Mouse (Mus musculus): ENCODE measurements around the gene Tmem121.

Tmem121 gene

GRCm38 (mm10) chr12:113149341-113149740 is 36.4 kb upstream of the Tmem121 start:
- DNase-seq (ENCODE audit: low spot score) = no peak

DNA sequence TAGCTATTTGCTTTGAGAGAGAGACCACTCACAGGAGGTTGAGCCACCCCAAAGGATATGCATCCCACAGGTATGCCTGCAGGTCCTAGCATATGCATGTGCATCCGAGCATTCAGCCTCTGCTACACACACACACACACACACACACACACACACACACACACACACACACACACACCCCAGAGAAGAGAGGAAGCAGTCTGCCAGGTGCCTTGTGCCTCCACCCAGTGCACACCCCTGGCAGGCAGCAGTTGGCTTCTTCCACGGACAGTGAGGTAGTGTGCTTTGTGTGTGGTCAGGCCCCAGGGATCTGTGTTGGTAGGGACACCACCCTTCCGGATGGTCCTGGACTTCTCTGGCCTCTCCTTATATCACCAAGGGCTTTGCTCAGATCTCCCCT is 35.8 kb upstream of the Tmem121 start:
- no peak for DNase-seq (ENCODE audit: low spot score)

DNA sequence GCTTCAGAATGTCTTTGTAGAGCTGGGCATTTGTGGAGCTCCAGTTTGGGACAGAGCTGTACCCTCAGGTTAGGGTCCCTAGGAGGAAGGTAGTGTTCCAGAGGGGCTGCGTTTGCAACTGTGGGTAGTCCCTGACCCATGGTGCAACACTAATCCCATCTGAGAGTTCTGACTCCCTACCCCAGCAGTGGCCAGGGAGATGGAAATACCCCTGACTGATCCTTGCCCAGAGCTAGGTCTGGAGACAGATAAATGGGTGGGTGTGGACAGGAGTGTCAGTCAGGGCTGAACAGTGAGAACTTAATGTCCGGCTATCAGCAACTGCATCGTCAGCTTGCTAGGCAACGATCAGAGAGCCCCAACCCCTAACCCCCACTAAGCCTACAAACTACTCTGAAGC is 35.1 kb upstream of the Tmem121 start:
- no peak for DNase-seq (ENCODE audit: low spot score)

DNA sequence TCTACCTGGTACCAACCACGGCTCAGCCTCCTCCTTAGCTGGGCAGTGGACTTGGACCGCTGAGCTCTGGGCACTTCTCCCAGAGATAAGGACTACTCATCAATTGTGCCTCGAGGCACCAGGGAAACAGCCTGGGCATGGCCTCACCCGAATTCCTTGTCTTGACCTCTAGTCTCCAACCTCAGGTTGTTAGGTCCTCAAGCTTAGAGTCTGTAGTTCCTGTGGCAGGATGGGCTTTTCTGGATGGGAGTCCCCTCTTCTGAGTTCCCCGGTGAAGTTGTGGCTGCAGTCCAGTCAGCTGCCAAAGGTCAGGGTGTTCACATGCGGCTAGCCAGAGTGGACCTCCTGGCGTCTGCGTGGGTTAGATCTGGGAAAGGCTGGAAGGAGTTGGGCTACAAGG is 34.7 kb upstream of the Tmem121 start:
- no peak for DNase-seq (ENCODE audit: low spot score)

- DNase-seq (ENCODE audit: low spot score) = no peak
Observed at GRCm38 (mm10) chr12:113151661-113152271, 34.0 kb upstream of the Tmem121 start.

DNA sequence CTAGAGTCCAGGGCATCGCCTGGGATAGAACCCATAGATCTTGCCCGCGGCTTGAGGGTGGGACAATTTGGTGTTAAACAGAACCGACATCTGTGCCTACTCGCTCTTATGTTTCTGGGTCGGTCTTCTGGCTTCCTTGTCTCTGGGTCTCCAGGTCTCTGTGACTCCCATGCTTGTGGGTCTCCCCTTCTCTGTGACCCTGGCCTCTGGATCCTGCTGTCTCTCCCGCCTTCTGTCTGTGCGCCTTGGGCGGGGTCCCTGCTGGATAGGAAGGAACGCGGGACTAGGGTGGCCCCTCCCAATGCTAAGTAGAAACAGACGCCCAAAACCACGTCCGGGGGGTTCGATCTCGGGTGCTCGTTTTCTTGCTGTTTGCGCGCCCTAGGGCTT is 33.5 kb upstream of the Tmem121 start:
- DNase-seq (ENCODE audit: low spot score) = no peak

- no peak for DNase-seq (ENCODE audit: low spot score)
Observed at GRCm38 (mm10) chr12:113152991-113153525, 32.7 kb upstream of the Tmem121 start.

- DNase-seq (ENCODE audit: low spot score) = no peak
Observed at GRCm38 (mm10) chr12:113153971-113154370, 31.8 kb upstream of the Tmem121 start.

- DNase-seq (ENCODE audit: low spot score) = no peak
Observed at GRCm38 (mm10) chr12:113154747-113155075, 31.0 kb upstream of the Tmem121 start.

DNA sequence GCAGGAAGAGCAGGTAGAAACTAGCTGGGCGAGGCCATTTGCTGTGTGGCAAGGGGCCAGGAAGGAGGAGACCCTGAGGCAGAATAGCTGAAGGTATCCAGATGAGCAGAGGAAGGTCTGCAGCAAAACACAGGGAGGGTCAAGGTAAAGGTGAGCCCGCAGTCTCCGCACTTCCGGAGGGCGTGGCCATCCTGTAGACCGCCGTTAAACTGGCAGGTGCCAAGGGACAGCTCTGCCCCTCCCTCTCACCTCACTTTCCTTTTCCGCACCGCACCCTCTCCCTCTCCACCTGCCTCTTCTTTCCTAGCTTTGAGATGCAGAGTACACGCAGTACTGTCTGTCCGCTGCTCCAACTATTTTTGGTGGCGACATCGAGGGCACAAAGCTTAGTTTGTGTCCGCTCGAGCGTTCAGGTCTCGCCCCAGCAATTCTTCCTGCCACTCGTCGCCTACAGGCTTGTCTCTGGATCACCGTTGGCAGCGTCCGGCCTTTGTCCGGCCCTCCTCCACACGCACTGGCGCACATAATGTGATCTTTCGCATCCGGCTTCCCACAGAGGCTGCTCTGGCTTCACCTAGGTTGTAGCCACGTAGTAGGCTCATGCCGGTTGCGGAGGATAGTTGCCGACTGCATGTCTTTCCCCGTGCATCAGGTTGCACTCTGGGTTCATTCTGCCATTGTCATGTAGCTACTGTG is 30.5 kb upstream of the Tmem121 start:
- DNase-seq (ENCODE audit: low spot score) = no peak

DNA sequence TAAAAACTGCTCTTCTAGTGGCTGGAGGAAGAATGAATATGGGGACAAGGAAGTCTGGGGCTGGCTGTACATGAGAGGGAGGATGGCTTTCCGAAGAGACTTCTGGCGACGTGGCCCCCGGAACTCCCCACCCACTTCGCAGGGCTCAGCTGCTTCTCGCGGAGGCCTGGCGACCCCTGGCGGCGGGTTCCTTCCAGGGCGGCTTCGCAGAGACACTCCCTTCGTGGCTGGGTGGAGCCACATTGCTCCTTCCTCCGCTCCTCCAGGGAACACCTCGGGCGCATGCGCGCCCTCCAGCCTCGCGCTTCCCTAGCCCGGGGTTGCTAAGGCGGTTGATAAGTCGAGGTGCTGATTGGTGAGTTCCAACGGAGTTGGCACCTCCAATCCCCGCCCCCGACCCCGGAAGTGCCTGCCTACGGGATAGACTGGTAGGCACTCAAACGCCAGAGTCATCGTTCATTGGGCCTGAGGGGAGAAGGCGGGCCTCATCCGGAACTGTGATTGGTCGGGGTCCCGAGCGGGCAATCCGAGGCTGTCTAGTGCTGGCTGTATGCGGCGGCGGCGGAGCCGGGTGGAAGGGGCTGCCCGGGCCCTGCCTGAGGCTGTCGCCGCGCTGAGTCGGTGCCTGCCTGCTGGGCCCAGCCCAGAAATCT is 29.7 kb upstream of the Tmem121 start, which contains the start of gene Tedc1:
Tedc1 (plus strand) TSS at position 535 of the 653 bp plus-strand sequence.
- peak; percentile 98 for DNase-seq (ENCODE audit: low spot score)

DNA sequence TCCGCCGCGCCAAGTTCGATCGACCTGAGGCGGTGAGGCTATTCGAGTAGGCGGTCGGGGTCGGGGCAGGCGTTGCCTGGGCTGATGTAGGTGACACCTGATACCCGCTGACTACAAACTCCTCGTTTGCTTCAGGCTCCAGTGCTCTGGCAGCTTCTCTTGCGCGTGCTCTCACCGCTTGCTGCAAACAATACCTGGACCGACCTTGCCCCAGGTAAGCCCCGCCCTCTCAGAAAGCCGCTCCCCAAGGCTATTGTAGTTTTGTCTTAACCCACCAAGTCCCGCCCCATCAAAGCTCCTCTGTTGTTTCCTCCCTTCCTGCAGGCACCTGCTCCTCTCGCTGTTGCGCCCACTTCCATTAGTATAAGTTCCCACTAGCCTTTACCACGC is 29.2 kb upstream of the Tmem121 start:
- no peak for DNase-seq (ENCODE audit: low spot score)

DNA sequence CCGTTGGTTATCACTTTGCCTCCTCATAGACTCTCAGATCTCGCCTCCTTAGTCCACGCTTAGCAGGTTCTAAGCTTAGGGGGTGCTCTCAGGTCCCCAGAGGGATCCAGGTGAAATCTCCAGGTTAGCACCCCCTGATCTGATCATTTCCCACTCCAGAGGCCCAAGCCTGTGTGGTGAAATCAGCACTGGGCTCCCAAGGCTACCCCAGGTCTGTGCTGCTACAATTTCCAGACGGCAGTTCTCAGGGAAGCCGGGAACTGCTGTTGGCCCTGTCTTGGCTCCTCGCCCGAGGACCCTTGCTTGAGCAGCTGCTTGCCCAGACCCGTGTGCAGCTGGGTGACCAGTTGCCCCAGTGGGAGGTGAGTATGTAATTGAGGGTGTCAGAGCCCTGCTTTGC is 28.7 kb upstream of the Tmem121 start:
- DNase-seq (ENCODE audit: low spot score) = no peak

DNA sequence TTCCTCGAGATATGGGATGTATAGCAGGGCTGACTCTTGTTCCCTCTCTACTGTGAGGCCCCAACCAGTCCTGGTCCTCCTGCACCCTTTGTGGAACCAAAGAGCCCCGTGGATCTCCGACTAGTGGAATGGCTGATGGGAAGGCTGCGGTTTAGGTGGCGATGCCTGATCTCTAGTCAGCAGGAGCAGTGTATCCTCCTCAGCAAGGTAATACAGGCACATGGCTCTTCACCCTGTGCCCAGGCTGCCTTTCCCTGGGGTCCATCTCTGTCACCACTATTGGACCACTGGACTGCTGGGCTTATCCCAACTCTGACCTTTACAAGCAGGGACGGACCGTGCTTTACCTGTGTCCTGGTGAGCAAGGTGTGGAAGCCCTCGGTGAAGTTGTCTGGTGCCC is 28.2 kb upstream of the Tmem121 start:
- no peak for DNase-seq (ENCODE audit: low spot score)

- no peak for DNase-seq (ENCODE audit: low spot score)
Observed at GRCm38 (mm10) chr12:113157971-113158370, 27.8 kb upstream of the Tmem121 start.

- no peak for DNase-seq (ENCODE audit: low spot score)
Observed at GRCm38 (mm10) chr12:113163561-113164006, 22.1 kb upstream of the Tmem121 start.

- DNase-seq (ENCODE audit: low spot score) = no peak
Observed at GRCm38 (mm10) chr12:113168031-113168536, 17.6 kb upstream of the Tmem121 start.

DNA sequence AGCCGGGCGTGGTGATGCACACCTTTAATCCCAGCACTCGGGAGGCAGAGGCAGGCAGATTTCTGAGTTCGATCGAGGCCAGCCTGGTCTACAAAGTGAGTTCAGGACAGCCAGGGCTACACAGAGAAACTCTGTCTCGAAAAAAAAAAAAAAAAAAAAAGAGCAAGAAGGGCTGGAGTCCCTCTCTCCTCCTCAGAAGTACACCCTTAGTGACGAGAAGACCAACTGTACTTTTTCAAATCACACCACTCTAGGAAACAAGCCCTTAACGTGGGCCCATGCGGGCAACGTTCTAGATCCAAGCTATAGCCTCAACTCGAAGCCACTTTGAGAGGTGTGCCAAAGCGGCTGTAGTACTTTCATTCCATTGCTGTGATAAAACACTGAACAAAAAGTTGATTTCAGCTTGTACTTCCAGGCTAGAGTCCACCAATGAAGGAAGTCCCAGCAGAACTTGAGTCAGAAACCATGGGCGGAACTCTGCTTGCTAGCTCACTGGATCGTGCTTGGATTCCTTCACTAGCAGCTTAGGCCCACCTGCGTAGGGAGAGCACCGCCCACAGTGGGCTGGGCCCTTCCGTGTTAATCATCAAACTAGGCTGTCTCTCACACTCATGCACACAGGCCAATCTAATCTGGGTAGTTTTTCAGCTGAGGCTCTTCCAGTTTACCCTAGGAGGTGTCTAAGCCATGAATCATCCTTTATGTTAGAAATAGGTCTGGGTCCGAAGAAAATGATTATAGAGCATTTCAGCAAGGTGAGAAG is 8.6 kb upstream of the Tmem121 start:
- DNase-seq (ENCODE audit: low spot score) = no peak

DNA sequence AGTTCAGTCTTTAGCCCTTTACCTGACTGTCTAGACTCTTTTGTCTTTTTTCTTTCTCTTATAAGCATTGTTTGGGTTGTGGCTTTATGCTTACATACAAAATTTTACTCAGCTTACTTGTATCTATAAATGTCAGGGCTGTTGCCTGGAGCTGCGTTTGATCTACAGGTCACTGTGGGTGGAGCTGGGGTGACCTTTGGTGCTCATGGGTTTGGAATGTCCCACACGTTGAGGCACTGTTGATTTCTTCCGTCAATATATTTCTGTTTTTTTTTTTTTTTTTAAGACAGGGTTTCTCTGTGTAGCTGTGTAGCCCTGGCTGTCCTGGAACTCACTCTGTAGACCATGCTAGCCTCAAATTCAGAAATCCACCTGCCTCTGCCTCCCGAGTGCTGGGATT is 4.7 kb upstream of the Tmem121 start:
- DNase-seq (ENCODE audit: low spot score) = no peak

DNA sequence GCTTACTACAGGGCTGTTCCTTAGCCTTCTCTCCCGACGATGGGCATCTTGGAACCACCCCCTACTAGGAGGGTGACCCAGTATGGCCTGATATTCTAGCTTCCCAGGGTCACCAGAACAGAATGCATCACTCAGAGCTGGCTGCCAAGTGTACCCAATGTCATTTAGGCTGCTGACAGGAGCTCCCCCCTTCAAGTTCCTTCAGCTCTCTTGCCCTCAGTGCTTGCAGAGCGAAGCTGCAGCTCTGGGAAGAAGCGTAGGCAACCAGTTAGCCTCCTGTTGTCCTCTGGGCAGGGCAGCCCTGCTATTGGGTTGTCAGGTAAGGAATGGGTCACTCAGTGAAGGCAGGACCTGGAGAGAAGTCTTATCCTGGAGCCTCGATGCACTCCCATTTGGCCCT is 785 bp upstream of the Tmem121 start:
- DNase-seq (ENCODE audit: low spot score) = no peak

DNA sequence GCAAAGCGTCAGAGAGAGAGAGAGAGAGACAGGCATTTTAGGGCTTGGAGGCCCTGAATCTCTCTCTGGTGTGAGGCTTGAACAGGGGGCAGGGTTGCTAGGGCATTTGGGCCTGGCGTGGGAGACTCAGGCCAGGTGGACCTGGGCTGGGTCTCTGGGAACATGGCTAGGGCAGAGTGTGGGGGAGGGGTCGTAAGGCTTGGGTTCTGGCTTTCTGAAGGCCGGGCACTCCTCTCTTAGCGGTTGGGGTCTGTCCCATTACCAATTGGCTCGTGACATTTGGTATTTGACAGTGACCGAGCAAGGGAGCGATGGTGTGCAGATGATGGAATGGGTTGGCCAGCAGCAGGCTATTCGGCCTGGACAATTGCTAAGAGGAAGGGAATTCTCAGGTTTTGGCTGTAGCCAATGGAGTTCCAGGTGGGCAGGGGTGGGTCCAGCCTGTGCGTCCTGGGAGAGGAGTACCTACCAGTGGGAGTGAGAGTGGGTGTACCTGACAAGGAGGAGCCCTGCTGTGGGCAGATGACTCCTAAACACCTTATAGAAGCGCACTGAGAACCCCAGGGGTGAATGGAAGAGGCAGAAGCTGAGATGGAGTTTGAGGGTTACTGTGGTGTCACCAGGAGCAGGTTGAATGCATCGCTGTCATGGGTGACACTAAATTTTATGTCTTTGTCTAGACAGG is 738 bp downstream of the Tmem121 start:
- no peak for DNase-seq (ENCODE audit: low spot score)

DNA sequence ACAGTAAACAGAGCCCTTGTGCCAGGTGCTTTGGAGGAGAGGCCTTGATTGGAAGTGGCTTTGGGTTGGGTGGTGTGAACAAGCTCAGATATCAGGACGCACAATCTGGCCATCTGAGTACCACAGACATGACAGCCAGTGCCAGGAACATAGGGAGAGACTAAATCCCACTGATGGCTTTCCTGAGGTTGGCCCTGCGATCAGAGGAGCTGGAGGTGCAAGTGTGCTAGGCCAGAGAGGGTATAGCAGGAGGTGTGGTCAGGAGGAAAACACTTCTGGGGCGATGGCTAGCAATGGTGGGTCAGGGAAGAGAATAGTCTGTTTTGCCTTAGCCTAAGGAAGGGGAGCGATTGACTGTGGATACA is 1.3 kb downstream of the Tmem121 start:
- DNase-seq (ENCODE audit: low spot score) = no peak
